Mouse (Mus musculus): ENCODE results near the gene Cox5a. TPM values are rescaled to one million over a fixed set of nuclear protein-coding genes. Genes with fewer than 3 reads are reported as not detected.

Cox5a gene
- total RNA-seq, 2 experiments from 2014 or later: 465 to 477 TPM

DNA sequence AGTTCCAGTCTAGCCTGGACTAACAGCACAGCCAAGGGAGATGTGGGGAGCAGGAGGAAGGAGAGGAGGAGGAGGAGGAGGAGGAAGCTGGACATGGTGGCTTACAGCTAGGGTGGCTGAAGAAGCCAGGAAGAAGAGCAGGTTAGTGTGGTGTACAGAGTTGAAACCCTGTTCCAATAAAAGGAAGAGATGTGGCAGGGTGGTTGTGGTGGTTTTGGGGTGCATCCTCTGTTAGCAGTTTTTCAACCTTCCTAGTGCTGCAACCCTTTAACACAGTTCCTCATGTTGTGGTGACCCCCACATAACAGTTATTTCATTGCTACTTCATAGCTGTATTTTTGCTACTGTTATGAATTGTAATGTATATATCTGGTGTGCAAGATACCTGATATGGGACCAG lies 3.4 kb downstream of the Cox5a start:
- DNase-seq (ENCODE audit: low spot score in 2 of 2): no peak

DNA sequence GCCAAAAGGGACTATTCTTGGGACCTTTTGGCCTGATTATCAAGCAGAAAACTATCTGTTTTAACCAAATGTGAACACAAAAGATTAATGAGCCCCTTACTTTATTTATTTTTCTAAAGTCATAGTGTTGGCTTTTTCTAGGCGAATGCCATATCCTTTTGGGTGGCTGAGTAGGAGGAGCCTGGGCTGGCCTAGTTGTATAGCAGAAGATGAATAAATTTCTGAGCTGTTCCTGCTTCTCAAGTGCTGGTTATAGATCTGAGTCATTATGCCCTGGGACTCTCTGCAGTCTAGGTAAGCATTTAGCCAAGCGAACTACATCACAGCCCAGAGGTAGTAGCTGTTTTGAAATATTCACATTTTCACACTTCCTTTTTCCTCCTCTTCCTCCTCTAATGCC lies 4.4 kb downstream of the Cox5a start:
- DNase-seq (ENCODE audit: low spot score in 2 of 2): no peak

DNA sequence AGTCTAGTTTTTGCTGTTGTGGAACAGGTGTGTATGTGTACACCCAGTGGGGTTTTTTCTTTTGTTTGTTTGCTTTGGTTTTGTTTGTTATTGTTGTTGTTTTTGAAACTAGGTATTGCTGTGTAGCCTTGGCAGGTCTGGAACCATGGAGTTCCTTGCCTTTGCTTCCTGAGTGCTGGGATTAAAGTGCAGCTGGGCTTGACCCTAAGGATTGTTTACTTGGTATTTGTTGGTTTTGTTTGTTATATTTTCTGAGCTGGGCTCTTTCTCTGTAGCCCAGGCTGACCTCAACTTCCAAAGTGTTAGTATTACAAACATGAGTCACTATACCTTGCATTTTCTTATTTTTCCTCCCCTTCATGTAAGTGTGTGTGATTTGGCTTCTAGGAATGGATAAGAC lies 5.4 kb downstream of the Cox5a start:
- DNase-seq (ENCODE audit: low spot score in 2 of 2): no peak

DNA sequence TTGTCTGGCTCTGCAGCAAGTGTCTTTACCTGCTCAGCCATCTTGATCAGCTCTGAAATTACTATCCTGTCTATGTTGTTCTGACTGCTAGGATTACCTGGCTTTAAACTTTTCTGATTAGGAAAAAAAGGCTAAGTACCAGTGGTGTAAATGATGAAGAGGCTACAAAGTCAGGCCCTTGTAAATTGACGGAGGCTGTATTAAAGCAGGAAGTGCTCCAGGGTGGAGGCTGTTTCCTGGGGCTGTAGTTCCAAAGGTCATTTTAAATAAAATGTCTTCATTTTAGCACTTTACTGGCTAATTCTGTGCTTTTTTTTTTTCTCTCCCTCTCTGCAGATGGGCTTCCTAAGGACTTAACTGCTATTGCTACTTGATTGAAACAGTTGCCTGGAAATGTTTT lies 10.9 kb downstream of the Cox5a start:
- no peak for DNase-seq (ENCODE audit: low spot score in 2 of 2)

DNA sequence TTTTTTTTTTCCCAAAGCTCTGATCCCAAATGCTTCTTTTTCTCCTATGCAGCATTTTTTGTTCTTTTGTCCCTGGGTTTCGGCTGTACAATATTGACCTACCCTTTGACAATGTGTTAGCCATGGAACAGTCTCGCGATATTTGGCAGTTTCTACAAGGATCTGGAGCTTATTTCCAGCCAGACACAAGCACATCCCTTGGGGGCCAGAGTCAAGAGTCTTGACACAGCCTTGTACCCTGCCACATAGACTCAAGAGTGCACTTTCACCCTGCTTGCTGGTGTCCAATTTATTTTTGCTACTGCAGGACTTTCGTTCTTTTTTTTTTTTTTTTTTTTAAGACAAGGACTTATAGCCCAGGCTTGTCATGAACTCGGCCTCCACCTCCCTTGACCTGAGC lies 15.3 kb downstream of the Cox5a start:
- DNase-seq (ENCODE audit: low spot score in 2 of 2): no peak

DNA sequence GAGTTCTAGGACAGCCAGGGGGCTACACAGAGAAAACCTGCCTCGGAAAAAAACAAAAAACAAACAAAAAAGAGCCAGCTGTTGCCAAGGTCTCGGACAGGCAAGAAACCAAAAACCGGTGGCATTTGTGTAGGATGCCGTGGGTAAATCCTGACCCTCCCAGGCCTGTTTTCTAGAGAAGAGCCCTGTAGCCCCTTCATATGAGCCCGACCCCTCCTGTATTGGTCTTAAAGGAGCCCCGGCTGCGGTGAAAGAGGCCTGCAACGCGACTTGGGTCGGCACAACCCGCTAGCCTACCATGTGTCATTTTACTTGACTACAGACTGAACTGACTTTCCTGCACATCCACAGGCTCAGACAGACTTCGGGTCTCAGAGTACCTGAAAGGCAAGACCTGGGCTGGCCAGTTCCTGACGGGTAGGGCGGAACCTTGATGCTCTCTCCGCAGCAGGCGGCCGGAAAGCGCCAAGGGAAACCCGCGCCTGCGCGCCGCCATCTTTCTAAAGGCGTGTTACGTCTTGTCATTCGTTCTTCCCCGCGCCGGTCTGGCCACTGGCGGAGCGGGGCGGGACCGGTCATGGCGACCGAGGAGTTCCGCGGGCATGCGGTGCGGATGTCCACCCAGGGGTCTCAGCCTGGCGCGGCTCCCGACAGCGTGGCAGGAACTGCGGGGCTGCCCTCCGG lies 16.1 kb downstream of the Cox5a start, which contains the start of gene Fam219b:
Gene Fam219b, plus strand, starts transcription at position 485 of the 684 bp plus-strand sequence.
- DNase-seq (ENCODE audit: low spot score in 2 of 2): peak; percentile 91 to 94

DNA sequence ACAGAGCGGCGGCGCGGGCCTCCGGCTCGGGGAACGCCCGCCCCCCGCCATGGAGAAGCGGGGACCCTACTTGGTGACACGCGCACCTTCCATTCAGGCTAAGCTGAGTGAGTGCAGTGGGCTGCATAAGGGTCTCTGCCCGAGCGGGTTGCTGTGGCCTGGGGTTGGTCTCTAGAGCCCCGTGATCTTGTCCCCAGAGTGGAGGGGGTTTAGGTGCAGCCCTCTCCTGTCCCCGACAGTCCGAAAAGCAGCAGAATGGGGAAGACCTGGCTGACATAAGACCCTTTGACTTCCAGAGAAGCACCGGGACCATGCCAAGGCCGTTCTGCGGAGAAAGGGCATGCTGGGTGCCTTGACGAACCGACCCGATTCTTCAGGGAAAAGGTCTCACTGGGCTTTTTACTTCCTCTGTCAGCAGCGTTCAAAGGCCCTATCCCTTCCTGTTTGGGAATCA lies 16.7 kb downstream of the Cox5a start:
- DNase-seq (ENCODE audit: low spot score in 2 of 2): peak in 1 of 2 experiments; percentile 47

DNA sequence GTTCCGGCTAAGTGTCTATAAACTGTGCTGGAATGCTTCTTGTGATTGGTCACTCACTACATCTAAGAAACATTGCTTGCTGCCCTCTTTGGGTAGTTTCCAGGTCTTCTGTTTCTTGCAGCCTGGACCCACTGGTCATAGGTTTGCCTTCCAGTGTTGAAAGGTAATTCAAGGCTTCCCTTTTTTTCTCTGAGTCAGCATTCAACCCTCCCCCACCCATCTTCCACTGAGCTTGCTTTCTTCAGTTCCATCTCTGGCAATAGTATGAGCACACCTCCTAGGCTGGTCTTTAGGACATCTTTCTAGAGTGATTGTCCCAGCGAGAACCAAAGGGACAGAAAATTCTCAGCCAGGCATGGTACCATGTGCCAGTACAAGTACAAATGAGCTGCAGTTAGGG lies 18.5 kb downstream of the Cox5a start:
- no peak for DNase-seq (ENCODE audit: low spot score in 2 of 2)

DNA sequence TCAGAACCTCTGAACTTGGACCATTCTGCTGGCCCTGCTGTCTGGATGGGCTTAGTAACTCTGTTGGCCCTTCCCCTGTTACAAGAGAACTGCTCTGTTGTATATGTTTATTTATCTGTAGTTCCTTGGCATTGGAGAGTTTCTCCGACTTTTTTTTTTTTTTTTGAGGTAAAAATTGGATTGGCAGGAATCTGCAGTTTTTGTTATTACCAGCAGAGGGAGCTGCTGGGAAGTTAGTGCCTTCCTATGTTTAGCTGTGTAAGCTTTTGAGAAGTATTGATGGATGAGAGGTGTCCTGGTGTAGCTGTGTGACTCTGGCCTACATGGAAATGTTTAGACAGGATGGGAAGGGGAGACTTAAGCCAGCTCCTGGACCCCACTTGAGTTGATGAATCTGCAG lies 20.2 kb downstream of the Cox5a start:
- DNase-seq (ENCODE audit: low spot score in 2 of 2): peak; percentile 58 to 68

DNA sequence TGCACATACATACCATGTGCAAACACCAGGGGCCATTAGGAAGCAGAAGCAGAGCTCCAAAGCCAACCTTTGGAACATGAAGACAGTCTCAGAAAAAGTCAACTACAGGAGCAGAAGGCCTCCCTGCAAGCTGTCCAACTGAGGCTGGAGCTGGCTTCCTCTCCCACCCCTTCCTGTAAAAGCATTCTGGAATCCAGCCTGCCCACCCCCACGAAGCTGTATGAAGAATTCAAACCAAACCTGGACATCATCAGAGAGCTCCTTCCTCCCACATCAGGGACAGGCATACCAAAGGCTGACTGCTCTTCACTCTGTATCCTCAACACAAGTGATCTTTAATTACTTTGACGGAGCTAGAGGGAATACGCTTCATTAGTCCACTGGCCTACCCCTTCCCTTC lies 22.9 kb downstream of the Cox5a start:
- no peak for DNase-seq (ENCODE audit: low spot score in 2 of 2)

DNA sequence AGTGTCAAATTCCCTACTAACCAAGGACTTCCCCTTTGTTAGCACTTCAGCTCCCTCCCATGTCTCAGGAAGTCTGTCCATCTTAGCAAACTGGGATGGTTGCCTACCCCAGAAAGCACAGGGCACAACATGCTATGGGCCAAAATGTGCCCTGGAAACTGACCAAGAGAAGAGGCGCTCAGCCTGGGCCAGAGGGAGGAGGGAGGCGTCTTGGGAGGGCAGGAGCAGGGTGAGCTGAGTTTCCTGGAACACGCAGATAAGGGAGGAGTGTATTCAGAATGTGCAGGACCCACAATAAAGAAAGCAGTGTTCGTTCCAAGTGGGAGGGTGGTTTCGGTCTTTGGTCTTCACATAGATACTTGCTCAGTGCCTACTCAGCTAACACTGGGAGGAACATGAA lies 26.2 kb downstream of the Cox5a start:
- DNase-seq (ENCODE audit: low spot score in 2 of 2): no peak

DNA sequence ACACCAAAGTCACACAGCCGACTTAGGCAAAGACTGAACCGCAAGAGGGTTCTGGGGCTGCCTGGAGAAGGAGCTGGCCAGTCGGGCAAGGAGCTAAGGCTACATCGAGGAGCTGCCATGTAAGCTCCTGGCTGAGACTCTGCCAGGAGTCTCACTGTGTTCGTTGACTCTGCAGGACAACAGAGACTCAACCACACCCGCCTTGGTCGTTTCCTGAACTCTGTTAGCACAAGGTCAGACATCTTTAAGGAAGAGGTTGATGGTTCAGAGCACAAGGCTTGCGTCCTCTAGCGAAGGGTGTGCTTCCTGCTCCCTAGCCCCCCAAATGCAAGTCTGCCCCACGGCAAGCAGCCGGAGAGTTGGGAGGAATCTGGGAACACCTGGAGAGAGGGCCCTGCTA lies 26.8 kb downstream of the Cox5a start:
- no peak for DNase-seq (ENCODE audit: low spot score in 2 of 2)

DNA sequence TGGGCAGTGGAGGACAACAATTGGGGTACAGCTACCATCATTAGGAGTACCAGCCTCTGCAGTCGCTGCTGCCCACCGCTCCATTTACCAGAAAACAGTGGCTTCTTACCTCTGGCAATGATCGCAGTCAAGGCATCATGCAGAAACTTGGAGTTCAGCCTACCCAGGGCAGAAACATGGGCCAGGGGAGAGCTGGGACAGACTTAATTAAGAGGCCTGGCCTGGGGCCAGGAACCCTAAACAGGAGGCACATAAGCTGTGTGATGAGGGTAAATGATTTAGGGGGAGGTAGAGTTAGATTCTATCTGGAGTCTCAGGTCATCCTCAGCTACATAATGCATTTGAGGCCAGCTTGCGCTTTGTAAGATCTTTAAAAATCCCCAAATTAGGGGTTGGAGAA lies 28.1 kb downstream of the Cox5a start:
- DNase-seq (ENCODE audit: low spot score in 2 of 2): no peak

DNA sequence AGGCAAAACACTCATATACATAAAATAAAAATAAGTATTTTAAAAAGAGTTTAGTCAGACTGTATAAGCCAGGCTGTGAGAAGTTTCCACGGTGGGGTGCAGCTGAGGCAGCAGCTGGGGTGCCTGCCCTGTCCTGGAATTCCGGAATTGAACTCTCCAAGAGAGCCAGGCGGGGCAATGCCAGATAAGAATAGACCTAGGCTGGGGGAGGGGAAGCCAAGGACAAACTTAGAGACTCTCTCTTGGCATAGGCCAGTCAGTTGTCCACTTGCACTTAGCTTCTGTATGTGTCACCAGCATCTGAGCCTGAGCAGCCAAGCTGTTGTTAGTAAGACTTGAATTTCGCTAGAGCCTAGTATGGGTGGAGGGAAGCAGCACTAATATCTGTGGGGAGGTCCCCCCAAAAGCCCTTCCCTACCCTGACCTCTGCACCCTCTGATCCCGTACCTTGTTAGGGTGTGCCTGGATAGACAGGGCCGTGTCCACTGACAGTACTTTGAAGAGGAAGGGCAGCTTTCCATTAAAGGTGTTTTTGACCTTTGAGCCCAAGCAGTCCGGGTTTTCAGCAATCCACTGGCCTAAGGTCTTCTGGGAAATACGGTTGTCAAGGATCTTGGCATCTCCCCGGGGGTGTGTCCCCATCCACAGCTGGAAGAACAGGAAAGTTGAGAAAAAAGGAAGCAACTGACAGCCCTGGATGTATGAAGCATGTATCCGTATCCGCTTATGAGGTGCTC lies 29.2 kb downstream of the Cox5a start:
- no peak for DNase-seq (ENCODE audit: low spot score in 2 of 2)

DNA sequence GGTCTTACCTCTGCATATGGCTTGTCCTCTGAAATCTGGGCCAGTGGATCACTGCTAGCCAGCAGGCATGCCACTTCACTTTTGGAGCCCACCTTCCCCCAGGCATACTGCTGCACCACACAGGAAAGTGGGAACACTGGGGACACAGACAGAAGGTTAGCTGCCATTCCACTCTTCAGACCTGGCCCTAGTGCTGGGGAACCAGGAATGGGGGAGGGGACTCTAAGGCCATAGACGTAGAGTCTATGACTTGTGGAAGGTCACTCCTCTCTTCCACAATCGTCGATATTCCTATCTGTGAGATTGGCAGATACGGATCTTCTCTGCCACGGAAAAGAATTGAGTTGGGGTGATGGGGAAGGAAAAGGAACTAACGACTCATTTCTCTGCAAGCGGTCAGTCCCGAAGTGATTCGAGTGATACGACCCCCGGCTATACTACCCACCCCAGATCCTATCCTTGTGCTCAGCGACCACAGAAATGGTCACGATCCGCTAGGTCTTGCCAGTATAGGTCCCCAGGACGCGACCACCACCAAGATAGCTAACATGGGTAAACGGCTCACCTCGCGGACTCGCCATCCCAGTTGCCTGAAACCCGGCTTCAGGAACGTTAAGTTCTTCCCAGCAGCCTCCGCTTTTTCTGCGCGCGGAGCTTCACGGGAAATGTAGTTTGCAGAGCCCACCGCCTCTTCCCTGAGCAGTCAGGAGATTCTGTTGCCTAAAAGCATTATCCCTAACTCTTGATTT lies 31.2 kb downstream of the Cox5a start, which contains the start of gene Mpi:
Gene Mpi, minus strand, starts transcription at position 625 of the 749 bp plus-strand sequence.
- DNase-seq (ENCODE audit: low spot score in 2 of 2): peak; percentile 65 to 81

DNA sequence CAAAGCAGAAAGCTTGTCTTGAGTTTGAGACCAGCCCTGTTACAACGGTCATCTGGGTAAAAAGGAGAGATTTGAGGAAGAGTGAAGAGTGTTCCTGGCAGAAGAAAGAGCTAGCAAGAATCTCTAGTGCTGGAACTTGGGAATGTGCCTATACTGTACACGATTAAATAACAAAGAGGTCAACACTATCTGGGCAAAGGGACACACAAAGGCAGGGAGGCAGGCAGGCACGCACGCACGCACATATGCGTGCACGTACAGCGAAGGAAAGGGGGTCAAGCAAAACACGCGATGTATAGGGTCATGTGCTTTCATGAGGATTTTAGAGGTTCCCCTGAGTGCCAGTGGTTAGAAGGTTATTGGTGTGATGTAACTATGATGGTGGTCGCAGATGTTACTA lies 32.0 kb downstream of the Cox5a start:
- no peak for DNase-seq (ENCODE audit: low spot score in 2 of 2)

DNA sequence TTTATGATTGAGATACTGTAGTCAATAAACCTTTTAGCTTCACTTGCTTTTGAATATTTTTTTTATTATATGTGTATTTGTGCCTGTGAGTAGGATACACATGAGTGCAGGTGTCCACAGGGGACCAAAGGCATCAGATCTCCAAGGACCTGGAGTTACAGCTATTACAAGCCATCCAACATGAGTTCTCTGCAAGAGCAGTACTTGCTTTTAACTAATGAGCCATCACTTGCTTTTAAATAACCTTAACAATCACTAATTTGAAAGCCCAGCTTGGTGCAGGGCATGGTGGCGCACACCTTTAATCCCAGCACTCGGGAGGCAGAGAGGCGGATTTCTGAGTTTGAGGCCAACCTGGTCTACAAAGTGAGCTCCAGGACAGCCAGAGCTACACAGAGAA lies 33.7 kb downstream of the Cox5a start:
- DNase-seq (ENCODE audit: low spot score in 2 of 2): no peak

DNA sequence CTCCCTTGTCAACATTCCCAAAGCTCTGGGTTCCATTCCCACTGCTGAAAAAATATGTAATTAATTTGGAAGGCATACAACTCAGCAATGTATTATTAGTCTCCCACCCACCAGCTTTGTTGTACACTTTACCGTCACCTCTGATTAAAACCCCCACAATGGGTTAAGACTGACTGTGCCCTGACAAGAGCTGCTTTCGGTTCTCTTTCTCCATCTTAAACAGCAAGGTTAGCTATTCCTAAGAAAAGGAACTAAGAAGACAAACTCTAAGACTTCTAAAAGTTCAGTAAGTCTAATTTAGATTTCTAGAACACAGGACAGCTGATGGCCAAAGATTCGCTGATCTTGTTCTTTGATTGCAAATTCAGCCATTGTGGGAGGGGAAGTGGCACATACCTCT lies 36.1 kb downstream of the Cox5a start:
- no peak for DNase-seq (ENCODE audit: low spot score in 2 of 2)

DNA sequence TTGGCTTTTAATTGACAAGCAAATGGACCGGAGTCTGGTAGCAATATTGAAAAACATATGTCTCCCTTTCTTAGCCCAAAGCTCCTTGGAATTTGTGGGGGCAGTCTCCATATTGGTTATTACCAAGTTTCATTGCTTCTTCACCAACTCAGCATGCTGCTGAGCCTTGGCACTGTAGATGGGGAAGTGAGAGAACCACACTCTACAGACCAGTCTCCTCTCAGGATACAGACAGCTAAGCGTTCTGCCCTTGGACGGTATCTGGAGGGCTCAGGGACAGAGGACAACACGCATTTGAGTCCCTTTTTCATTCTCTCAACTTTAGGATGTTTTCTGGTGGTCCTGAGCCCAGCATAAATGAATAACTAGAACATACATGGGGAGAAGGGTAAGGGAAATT lies 37.6 kb downstream of the Cox5a start:
- no peak for DNase-seq (ENCODE audit: low spot score in 2 of 2)

DNA sequence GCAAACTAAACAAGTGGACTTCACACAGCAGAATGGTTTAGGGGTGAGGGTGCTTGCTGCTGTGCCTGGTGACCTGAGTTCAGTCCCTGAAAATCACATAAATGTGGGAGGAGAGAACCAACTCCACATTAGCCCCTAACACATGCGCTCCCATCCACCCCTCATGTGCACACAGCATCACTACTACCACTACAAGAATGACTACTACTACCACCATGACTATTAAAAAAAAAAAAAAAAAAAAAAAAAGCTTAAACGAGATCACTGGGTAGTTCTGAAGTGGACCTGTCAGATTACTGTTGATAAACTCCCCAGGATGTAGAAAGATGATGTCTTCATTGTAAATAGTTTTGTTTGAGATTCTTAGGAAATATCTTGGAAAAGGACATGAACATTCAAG lies 38.5 kb downstream of the Cox5a start:
- DNase-seq (ENCODE audit: low spot score in 2 of 2): no peak

DNA sequence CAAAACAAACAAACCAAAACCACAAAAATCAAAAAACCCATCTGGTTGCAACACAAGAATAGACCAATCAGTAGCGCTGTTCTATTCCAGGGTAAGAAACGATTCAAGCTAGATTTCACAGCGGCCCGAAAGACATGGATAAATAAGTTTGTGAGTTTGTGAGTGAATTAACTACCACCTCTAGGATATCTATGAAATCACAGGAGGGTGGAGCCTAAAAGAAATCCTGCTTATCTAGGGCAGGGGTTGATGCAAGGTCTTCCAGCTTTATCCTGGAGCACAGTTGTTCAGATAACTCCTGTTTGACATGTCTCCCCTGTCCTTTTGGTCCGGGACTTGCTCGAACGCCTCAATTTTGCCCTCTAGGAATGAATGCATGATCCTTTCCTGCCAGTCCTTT lies 39.2 kb downstream of the Cox5a start:
- no peak for DNase-seq (ENCODE audit: low spot score in 2 of 2)

Measured in layer of hippocampus, postnatal 14 days (tissue).